ENCODE assay signal across 8 mouse cellular contexts in the genomic region with DNA sequence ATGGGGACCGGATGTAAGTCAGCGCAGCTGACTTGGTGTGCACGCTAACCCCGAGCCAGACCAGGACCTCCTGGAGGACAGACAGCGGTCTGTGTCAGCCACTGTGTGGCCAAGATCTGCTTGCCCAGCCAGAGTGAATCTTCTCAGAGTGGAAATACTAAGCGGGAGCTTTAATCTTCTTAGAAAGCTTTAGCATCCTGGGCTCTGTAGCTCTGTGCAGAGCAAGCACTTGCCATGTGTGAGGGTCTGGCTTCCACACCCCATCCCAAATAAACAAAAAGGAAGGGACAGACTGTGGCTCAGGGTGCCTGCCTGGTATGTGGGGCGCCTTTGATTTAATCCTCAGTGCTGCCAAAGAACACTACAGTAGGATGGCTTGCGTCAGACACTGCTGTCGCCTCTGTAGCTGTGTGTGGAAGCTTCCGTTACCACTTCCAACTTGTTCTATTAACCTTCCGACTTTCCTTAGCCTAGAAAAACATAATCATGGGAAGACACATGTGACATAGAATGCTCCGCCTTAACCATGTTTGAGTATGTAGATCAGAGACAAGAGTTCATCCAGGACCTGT.
DNase-seq lines count a peak whose midpoint lies in the region; ATAC-seq and TF ChIP-seq lines count a peak whose summit lies in the region.
"Had no signal": no experiment of that assay in that cellular context is flagged by ENCODE, and none has a peak within 500 bp of the region (broad histone marks: within the 10 kb centered on the region; RNA-seq: fewer than 3 reads in every experiment).

No protein-coding gene starts in this region.

- H3K27ac ChIP-seq in heart, postnatal 0 days (ENCODE audit: low read depth) = peak overlapping the region; percentile 17; the same call in 1 of the 2 replicates
- peak overlapping the region; percentile 94 for H3K27ac ChIP-seq in lung, embryonic 15.5 days
- peak overlapping the region; percentile 95 for H3K27ac ChIP-seq in intestine, embryonic 14.5 days (ENCODE audit: low read depth)
- H3K27ac ChIP-seq: neural tube, embryonic 12.5 days had no signal

- intact Hi-C loops in heart, postnatal 10 days (cut with DNase I) = loop anchor here (5.0 kb wide), 1 partner anchor 57 kb away; no protein-coding TSS in a partner anchor

- no peak for DNase-seq in heart, postnatal 0 days (ENCODE audit: low spot score)
- DNase-seq in heart, postnatal 10 days = no peak
- DNase-seq in lung, postnatal 4 days = no peak
- DNase-seq in intestine, embryonic 14.5 days (ENCODE audit: low spot score) = no peak
- no peak for DNase-seq in adrenal gland, postnatal 14 days

- H3K4me3 ChIP-seq in heart, postnatal 0 days (ENCODE audit: low read depth, low read length) = no peak overlapping the region
- H3K4me3 ChIP-seq in lung, embryonic 15.5 days = no peak overlapping the region
- H3K4me3 ChIP-seq in intestine, embryonic 14.5 days (ENCODE audit: low read depth, low read length) = no peak overlapping the region
- H3K4me3 ChIP-seq in myocyte = no peak overlapping the region
- H3K4me3 ChIP-seq: neural tube, embryonic 12.5 days had no signal

- H3K4me1 ChIP-seq in heart, postnatal 0 days (ENCODE audit: control insufficient read depth, insufficient read depth) = peaks cover 37% of the 10 kb centered on the region
- peaks cover 67% of the 10 kb centered on the region for H3K4me1 ChIP-seq in lung, embryonic 15.5 days
- peaks cover 45% of the 10 kb centered on the region for H3K4me1 ChIP-seq in intestine, embryonic 14.5 days (replicated peaks; ENCODE audit: control insufficient read depth, insufficient read depth, low read length)

- H3K9me3 ChIP-seq in heart, postnatal 0 days (replicated peaks; ENCODE audit: control insufficient read depth, low read length) = no peaks in the 10 kb centered on the region
- no peaks in the 10 kb centered on the region for H3K9me3 ChIP-seq in lung, embryonic 15.5 days
- no peaks in the 10 kb centered on the region for H3K9me3 ChIP-seq in intestine, embryonic 14.5 days (ENCODE audit: control insufficient read depth, low read length)
- H3K9me3 ChIP-seq: neural tube, embryonic 12.5 days had no signal

- 0 out of 2 replicates have a peak, but pooled peaks have one; percentile 34 for ATAC-seq in heart, postnatal 0 days (ENCODE audit: insufficient read depth, low read depth)
- no peak for ATAC-seq in lung, embryonic 15.5 days (ENCODE audit: borderline replicate concordance, extremely low read depth, low FRiP score, low TSS enrichment)
- no peak for ATAC-seq in intestine, embryonic 14.5 days (replicated peaks; ENCODE audit: low FRiP score, low TSS enrichment, low read depth)

- no peak for TF ChIP-seq POLR2A in myocyte (IDR thresholded peaks at IDR 0.05; ENCODE audit: insufficient read length, low read depth)

- H3K27me3 ChIP-seq in heart, postnatal 0 days (ENCODE audit: control insufficient read depth, insufficient read depth, low read length) = no peaks in the 10 kb centered on the region
- H3K27me3 ChIP-seq in lung, embryonic 15.5 days = no peaks in the 10 kb centered on the region
- H3K27me3 ChIP-seq in intestine, embryonic 14.5 days (replicated peaks; ENCODE audit: control insufficient read depth, insufficient read depth, low read length) = no peaks in the 10 kb centered on the region
- no peaks in the 10 kb centered on the region for H3K27me3 ChIP-seq in myocyte (ENCODE audit: control insufficient read depth, insufficient read depth, insufficient read length)
- H3K27me3 ChIP-seq: neural tube, embryonic 12.5 days had no signal

- peaks cover 71% of the 10 kb centered on the region for H3K79me2 ChIP-seq in myocyte (ENCODE audit: control insufficient read depth, insufficient read depth)

- no peak for TF ChIP-seq EP300 in heart, postnatal 0 days (IDR thresholded peaks at IDR 0.05; ENCODE audit: low read depth)

- no peak overlapping the region for H3ac ChIP-seq in myocyte (ENCODE audit: control insufficient read depth, insufficient read length)

- H3K4me2 ChIP-seq in heart, postnatal 0 days (ENCODE audit: low read depth, low read length) = no peak overlapping the region
- H3K4me2 ChIP-seq in lung, embryonic 15.5 days = peak overlapping the region; percentile 4; the same call in 1 of the 2 replicates
- 0 out of 2 replicates have a peak overlapping the region, but pooled peaks have one; percentile 27 for H3K4me2 ChIP-seq in intestine, embryonic 14.5 days (ENCODE audit: low read length)
- peak overlapping the region; percentile 42 for H3K4me2 ChIP-seq in myocyte (ENCODE audit: low read depth)
- H3K4me2 ChIP-seq: neural tube, embryonic 12.5 days had no signal

- 54% methylated on average over 12 of the region's 12 CpGs for WGBS in heart, postnatal 0 days
- 46% methylated on average over 12 of the region's 12 CpGs for WGBS in lung, embryonic 15.5 days
- 55% methylated on average over 12 of the region's 12 CpGs for WGBS in intestine, embryonic 14.5 days

- H3K9ac ChIP-seq in heart, postnatal 0 days (replicated peaks; ENCODE audit: low read depth, low read length) = no peak overlapping the region
- H3K9ac ChIP-seq in lung, embryonic 15.5 days = peak overlapping the region; percentile 13; the same call in 1 of the 2 replicates
- peak overlapping the region; percentile 14; the same call in 1 of the 2 replicates for H3K9ac ChIP-seq in intestine, embryonic 14.5 days (ENCODE audit: low read length)
- H3K9ac ChIP-seq: neural tube, embryonic 12.5 days had no signal

- no peak for TF ChIP-seq CTCF in heart, postnatal 0 days (IDR thresholded peaks at IDR 0.05; ENCODE audit: low read depth)

- H3K36me3 ChIP-seq in heart, postnatal 0 days (replicated peaks; ENCODE audit: control insufficient read depth, insufficient read depth, low read length) = no peaks in the 10 kb centered on the region
- no peaks in the 10 kb centered on the region for H3K36me3 ChIP-seq in lung, embryonic 15.5 days
- no peaks in the 10 kb centered on the region for H3K36me3 ChIP-seq in intestine, embryonic 14.5 days (ENCODE audit: control insufficient read depth, insufficient read depth, low read length)
- H3K36me3 ChIP-seq in myocyte (ENCODE audit: control insufficient read depth, insufficient read depth) = no peaks in the 10 kb centered on the region
- H3K36me3 ChIP-seq: neural tube, embryonic 12.5 days had no signal

TF ChIP-seq in myocyte, 11 proteins besides CTCF, POLR2A, EP300 and RAD21:
- no peak for TF ChIP-seq SRF (IDR thresholded peaks at IDR 0.05; ENCODE audit: control insufficient read depth, insufficient read length, low read depth)
- no peak for TF ChIP-seq CEBPB (IDR thresholded peaks at IDR 0.05; ENCODE audit: insufficient read depth, poor library complexity, severe bottlenecking)
- TF ChIP-seq E2F4 (IDR thresholded peaks at IDR 0.05; ENCODE audit: insufficient read depth) = no peak
- no peak for TF ChIP-seq TCF3 (IDR thresholded peaks at IDR 0.05; ENCODE audit: insufficient read length, low read depth)
- no peak for TF ChIP-seq MAX (IDR thresholded peaks at IDR 0.05; ENCODE audit: low read depth)
- no peak for TF ChIP-seq TCF12 (IDR thresholded peaks at IDR 0.05; ENCODE audit: insufficient read depth, poor library complexity, severe bottlenecking)
- no peak for TF ChIP-seq USF1 (IDR thresholded peaks at IDR 0.05; ENCODE audit: low read depth)
- no peak for TF ChIP-seq POLR2AphosphoS2 (IDR thresholded peaks at IDR 0.05; ENCODE audit: insufficient read length, low read depth)
- TF ChIP-seq MYOD1 (IDR thresholded peaks at IDR 0.05; ENCODE audit: control insufficient read depth in 1 of 3, insufficient read length in 2 of 3, low read depth in 2 of 3) = no peak
- no peak for TF ChIP-seq REST (IDR thresholded peaks at IDR 0.05; ENCODE audit: insufficient read depth, insufficient read length)
- no peak for TF ChIP-seq MYOG (IDR thresholded peaks at IDR 0.05; ENCODE audit: control insufficient read depth in 1 of 3, insufficient read depth in 1 of 3, insufficient read length in 2 of 3, low read depth in 2 of 3)

Comparison
In these comparisons a context has a peak if more than half of its experiments do, and no peak if none do; other contexts are left out.
1. H3K27ac ChIP-seq: peak in every context shown above with its lines; median percentile 95 in intestine, embryonic 14.5 days; 94 in lung, embryonic 15.5 days; 17 in heart, postnatal 0 days.